Mouse (Mus musculus) liver, adult 2 months (tissue): ENCODE data around the gene Tmed10.

Experiments used
- CTCF ChIP-seq: fragments of 200-500 bp; IDR thresholded peaks from 2 replicates; pipeline ENCODE4 v1.5.1; 2011; ENCODE audit warnings: low read depth, low read length, control low read depth
- POLR2A ChIP-seq: fragments of 200-500 bp; IDR thresholded peaks from 2 replicates; pipeline ENCODE4 v1.6.1; 2011; ENCODE audit warnings: low read length, control low read depth; ENCODE audit not compliant: insufficient read depth; ENCODE audit errors: extremely low read depth

GRCm38 (mm10) chr12:85339243-85339729 lies 35.4 kb downstream of the Tmed10 start, which contains the start of gene Nek9:
- TF ChIP-seq CTCF (no peak), POLR2A (peak; percentile 70)
